Mouse (Mus musculus) olfactory bulb, adult 2 months (tissue): ENCODE measurements around the gene Alg5. TPM values are rescaled to one million over a fixed set of nuclear protein-coding genes. Genes with fewer than 3 reads are reported as not detected.
A peak's percentile ranks its signal among the peaks of the same experiment; 100 is the strongest.
"Not testable (repeated sequence)": the region's sequence is repeated elsewhere in the genome, so short reads cannot be mapped to it uniquely, and the experiment has no call there.

Source experiments
- H3K27ac ChIP-seq: fragments of 200-500 bp; 2 replicates; pipeline ENCODE4 v1.5.1; 2012; ENCODE audit warnings: low read depth, low read length; ENCODE audit not compliant: insufficient read depth
- H3K4me1 ChIP-seq: fragments of 200-500 bp; 2 replicates; pipeline ENCODE4 v1.6.1; 2012; ENCODE audit warnings: low read length; ENCODE audit not compliant: control insufficient read depth, insufficient read depth
- H3K4me3 ChIP-seq: fragments of 200-500 bp; 2 replicates; pipeline ENCODE4 v1.5.1; 2012; ENCODE audit warnings: mild to moderate bottlenecking, low read depth, low read length, moderate library complexity; ENCODE audit not compliant: insufficient read depth
- CTCF ChIP-seq: fragments of 200-500 bp; IDR thresholded peaks from 2 replicates; pipeline ENCODE4 v1.5.1; 2012; ENCODE audit warnings: low read depth, mild to moderate bottlenecking, low read length, moderate library complexity; ENCODE audit not compliant: insufficient read depth
- POLR2A ChIP-seq: fragments of 200-500 bp; IDR thresholded peaks from 2 replicates; pipeline ENCODE4 v1.6.1; 2012; ENCODE audit warnings: mild to moderate bottlenecking, low read depth, low read length, moderate library complexity; ENCODE audit not compliant: insufficient read depth
- WGBS: fragments of 180-500 bp; shearing (Covaris S2); methylation state at CpG from one replicate; pipeline ENCODE4 v1.1.7; 2018; 5-methylcytosine and 5-hydroxymethylcytosine counted together
- polyA plus RNA-seq: library from polyadenylated mRNA; stranded (reverse); fragments of >200 nt; gene quantifications from 2 replicates; pipeline ENCODE4 v1.2.4, GENCODE M21; 2012; ENCODE audit warnings: low replicate concordance; ENCODE audit not compliant: missing spikeins, insufficient read depth, insufficient read length

The Alg5 gene
- polyA plus RNA-seq, 1 experiment, result not detected

DNA sequence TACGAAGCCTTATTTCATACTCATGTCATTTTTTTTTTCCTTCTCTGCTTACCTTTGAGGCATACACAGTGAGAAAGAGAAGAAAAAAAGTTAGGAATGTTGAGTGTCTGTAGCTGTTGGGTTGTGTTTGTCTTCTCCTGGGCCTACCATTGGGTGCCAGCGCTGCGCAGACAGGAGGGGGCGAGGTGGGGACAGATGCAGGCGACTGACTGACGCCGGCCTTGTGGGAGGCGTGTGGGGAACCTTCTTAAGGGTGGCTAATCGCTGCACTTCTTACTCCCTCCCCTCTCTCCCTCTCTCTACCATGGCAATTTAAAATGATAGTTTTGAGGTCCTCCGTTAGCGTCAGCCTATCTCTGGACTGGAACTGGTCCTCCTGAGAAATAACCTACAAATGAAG lies 20.7 kb downstream of the Alg5 start:
- Histone ChIP-seq H3K27ac (no peak overlapping the region), H3K4me1 (peaks cover 3% of the 10 kb centered on the region; the same call in 1 of the 2 replicates), H3K4me3 (peak overlapping the region; percentile 76)
- TF ChIP-seq POLR2A, result no peak
- no peak for TF ChIP-seq CTCF
- 4% methylated on average over 11 of the region's 11 CpGs for WGBS

DNA sequence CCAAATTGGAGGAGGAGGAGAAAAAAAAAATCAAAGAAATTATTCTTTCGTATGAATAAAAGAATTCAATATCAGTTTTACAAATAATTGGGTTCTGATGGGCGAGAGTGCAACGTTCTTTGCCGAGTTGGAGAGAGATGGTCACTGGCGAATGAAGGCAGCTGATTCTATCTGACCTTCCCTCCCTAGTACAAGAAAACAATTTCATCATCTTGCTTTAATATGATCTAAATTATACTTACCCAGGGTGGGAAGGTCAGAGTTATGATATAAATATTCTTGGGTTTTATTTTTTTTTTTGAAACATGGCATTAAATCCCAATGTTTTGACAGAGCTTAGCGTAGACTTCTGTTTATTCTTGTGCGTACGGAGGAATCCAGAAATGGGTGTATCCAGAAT lies 22.1 kb downstream of the Alg5 start:
- H3K4me1 ChIP-seq, result peaks cover 3% of the 10 kb centered on the region; the same call in 1 of the 2 replicates
- 83% methylated on average over 8 of the region's 8 CpGs for WGBS
- TF ChIP-seq CTCF, result no peak
- no peak for TF ChIP-seq POLR2A
- no peak overlapping the region for H3K27ac ChIP-seq
- no peak overlapping the region for H3K4me3 ChIP-seq

DNA sequence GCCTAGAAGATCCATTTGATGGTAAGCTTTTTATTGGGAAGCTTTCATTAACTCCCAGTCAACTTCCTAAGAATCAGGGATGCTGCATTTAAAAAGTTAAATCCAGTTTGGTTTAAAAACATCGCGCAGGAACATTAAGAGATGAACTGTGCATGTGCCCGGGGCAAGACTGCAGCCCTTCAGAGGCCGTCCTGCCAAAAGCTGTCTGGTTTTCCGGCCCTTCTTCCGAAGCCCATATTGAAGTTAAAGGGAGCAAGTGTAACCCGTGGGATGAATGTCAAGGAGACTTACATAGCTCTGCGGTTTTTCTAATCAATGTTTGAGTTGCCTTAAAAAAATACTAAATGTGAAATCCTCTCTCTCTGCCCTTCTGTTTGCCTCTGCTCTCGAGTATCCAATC lies 23.9 kb downstream of the Alg5 start:
- Histone ChIP-seq H3K4me1 (peaks cover 6% of the 10 kb centered on the region), H3K27ac (no peak overlapping the region), H3K4me3 (no peak overlapping the region)
- WGBS, result 86% methylated on average over 9 of the region's 9 CpGs
- TF ChIP-seq CTCF, result no peak
- TF ChIP-seq POLR2A, result no peak

DNA sequence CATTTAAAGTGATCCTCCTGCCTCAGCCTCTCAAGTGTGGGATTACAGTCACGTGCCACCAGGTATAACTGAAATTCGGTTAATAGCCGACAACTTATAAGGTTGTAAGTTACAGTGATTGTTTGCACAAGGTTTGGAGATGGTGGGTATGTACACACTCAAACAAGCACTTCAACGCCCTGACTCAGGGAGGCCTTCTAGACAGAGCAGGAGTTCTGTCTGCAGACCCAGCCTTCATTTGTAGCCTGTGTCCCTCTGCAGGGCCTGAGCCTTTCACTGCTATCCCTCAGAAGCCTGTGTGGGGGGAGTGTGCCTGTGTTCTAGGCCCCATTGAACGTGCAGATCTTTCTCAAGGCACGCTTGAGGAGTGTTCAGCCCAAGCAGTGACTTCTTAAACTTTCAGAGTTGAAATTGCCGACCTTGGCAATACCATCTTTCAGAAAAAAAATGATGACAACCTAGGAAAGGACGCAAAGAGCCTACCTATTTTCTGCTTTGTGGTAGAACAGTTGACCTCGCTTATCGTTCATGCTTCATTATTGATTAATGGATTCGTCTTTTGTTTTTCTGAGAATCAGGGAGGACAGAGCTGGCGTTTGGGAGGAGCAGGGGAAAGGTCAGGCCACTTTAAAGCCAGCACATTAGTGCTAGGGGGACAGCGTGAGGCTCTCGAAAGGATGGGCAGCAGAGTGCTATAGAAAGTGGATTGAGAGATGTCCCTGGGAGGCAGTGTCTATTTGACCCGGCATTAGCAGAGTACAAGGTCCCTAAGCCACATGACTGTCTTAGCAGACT lies 25.2 kb downstream of the Alg5 start:
- 90% methylated on average over 15 of the region's 15 CpGs for WGBS
- Histone ChIP-seq H3K4me1 (peaks cover 3% of the 10 kb centered on the region), H3K4me3 (no peak overlapping the region), H3K27ac (no peak overlapping the region)
- TF ChIP-seq POLR2A, result no peak
- no peak for TF ChIP-seq CTCF

DNA sequence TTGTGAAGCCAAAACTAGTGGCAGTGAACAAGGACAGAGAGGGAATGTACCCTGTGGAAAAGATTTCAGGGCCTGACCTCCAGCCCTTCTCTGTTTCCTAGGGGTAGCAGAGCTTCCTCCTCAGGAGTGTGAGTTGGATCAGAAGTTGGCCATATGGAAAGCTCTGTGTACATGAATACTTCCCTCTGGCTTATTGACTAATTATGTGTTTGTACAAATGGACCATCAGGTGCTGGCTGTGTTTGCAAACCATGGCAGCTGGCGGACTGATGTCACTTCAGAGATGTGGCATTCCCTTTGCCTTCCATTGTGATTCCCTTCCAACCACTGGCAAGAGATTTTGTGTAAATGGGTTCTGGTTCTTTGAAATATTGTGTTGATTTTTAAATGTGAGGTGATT lies 25.9 kb downstream of the Alg5 start:
- Histone ChIP-seq H3K27ac (no peak overlapping the region), H3K4me3 (no peak overlapping the region), H3K4me1 (peaks cover 3% of the 10 kb centered on the region)
- WGBS, result 92% methylated on average over 1 of the region's 1 CpGs
- no peak for TF ChIP-seq POLR2A
- TF ChIP-seq CTCF, result no peak

DNA sequence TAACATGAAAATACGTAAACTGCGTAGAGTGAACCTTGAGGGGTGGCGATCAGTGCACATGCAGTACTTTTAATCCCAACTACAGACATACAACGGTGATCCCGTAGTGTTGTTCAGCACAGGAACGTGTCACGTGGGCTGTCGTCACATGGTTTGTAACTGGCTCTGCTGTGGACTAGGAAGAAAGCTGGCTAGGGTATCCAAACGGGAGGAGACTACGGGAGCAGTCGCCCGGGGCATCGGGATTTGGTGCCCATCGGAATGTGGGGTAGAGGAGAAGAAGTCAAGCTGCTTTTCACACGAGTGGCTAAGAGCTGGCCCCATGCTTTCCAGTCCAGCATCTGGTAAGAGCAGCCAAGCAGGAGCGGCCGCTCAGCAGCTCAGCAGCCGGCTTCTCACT lies 29.1 kb downstream of the Alg5 start:
- WGBS, result 63% methylated on average over 18 of the region's 18 CpGs
- Histone ChIP-seq H3K27ac (no peak overlapping the region), H3K4me3 (peak overlapping the region; percentile 36), H3K4me1 (peaks cover 3% of the 10 kb centered on the region)
- TF ChIP-seq CTCF (no peak), POLR2A (no peak)

DNA sequence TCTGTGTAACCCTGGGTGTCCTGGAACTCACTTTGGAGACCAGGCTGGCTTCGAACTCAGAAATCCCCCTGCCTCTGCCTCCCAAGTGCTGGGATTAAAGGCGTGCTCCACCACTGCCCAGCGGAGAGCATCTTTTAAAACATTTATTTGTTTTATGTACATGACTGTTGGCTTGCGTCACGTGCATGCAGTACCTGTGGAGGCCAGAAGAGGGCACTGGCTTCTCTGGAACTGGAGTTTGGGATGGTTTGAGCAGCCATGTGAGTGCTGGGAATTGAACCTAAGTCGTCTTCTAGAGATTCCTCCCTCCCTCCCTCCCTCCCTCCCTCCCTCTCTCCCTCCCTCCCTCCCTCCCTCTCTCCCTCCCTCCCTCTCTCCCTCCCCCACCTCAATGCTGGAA lies 30.2 kb downstream of the Alg5 start:
- H3K27ac ChIP-seq, H3K4me3 ChIP-seq, H3K4me1 ChIP-seq: not testable (repeated sequence)
- TF ChIP-seq CTCF, result 0 out of 2 replicates have a peak, but pooled peaks have one; percentile 9
- 91% methylated on average over 6 of the region's 6 CpGs for WGBS

DNA sequence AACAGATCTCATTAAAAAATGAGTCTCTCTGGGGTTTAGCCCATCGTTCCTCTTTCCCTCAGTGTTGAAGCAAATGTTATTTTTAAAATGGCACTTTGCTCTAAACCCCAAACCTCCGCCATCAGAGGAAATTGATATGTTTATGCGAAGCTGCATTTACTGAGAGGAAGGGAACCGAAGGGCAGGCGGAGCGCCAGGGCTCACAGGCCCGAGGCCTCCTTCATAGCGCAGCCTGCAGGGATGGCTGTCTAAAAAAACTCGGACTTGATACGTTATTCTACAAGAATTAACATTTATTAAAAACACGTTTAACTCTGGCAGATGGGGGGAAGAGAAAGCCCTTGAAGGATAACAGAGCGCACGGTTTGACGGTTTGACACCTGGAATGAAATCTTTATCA lies 30.7 kb downstream of the Alg5 start:
- no peak overlapping the region for H3K27ac ChIP-seq
- no peak overlapping the region for H3K4me3 ChIP-seq
- H3K4me1 ChIP-seq, result peaks cover 3% of the 10 kb centered on the region
- WGBS, result 83% methylated on average over 14 of the region's 14 CpGs
- TF ChIP-seq POLR2A (no peak), CTCF (no peak)

DNA sequence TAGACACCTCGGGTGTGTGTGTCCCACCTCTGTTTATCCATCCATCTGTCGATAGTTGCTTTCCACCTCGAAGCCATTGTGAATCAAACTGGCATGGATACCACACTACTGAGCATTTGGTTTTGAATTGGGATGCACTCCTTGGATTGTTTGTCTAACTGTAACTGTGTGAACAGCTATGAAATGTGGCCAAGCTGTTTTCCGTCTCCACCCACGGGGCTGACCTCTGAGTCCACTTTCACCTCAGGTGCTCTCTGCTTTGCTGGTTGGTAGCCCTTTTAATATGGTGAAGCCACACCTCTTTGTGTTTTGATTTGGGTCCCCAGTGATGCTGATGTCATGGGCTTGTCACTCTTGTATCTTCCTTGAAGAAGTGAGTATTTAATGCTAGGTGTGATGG lies 31.5 kb downstream of the Alg5 start:
- no peak overlapping the region for H3K4me3 ChIP-seq
- H3K27ac ChIP-seq, result no peak overlapping the region
- no peak for TF ChIP-seq POLR2A
- H3K4me1 ChIP-seq, result peaks cover 3% of the 10 kb centered on the region
- 91% methylated on average over 5 of the region's 5 CpGs for WGBS
